Mouse (Mus musculus) ovary, adult 10 weeks (tissue): ENCODE measurements around the gene Uvrag. TPM values are rescaled to one million over a fixed set of nuclear protein-coding genes. Genes with fewer than 3 reads are reported as not detected.

Source experiments
- polyA plus RNA-seq: library from polyadenylated mRNA; stranded (reverse); fragments of 350-450 nt; fragmentation: Illumina TruSeq; extraction: RNeasy Lipid Tissue Mini Kit (QIAGEN cat#74804); gene quantifications from one replicate; pipeline ENCODE4 v1.2.3, GENCODE M21; 2014

Gene Uvrag
- polyA plus RNA-seq: 19.9 TPM

GRCm38 (mm10) chr7:99140984-99141918 is at the start of gene Uvrag:
TSS of gene Uvrag (minus strand) at chr7:99141141.

GRCm38 (mm10) chr7:99182432-99183172 is 41.7 kb upstream of the Uvrag start, which contains the start of gene Dgat2:
TSS of gene Dgat2 (minus strand) at chr7:99182719.

Other genes starting within 250 kb of the Uvrag start
- 2.9 TPM for gene Dgat2, start 41.6 kb upstream of the Uvrag start, polyA plus RNA-seq
- not detected for gene Mogat2, start 97.5 kb upstream of the Uvrag start, polyA plus RNA-seq
- 0.40 TPM for gene Map6, start 126.3 kb upstream of the Uvrag start, polyA plus RNA-seq
- gene Serpinh1, start 212.1 kb upstream of the Uvrag start, polyA plus RNA-seq: 215 TPM
- gene Gdpd5, start 240.3 kb upstream of the Uvrag start, polyA plus RNA-seq: 0.31 TPM